Mouse (Mus musculus) left cerebral cortex, adult 2 months (tissue): Measurements from ENCODE around the gene Anapc2. TPM values are rescaled to one million over a fixed set of nuclear protein-coding genes. Genes with fewer than 3 reads are reported as not detected.

Experiments
- DNase-seq, 2 experiments: peaks; one replicate each; pipeline ENCODE4 v3.0.0; 2021 to 2022; ENCODE audit warnings: low spot score in 2 of 2, mixed read lengths in 1 of 2; ENCODE audit errors: extremely low spot score in 1 of 2
- H3K27ac ChIP-seq: fragments of 200-600 bp; 2 replicates; pipeline ENCODE4 v1.8.1; 2022
- H3K4me3 ChIP-seq: fragments of 200-600 bp; 2 replicates; pipeline ENCODE4 v1.8.1; 2022
- CTCF ChIP-seq: fragments of 200-600 bp; IDR thresholded peaks from 2 replicates; pipeline ENCODE4 v1.8.1; 2022; ENCODE audit warnings: antibody characterized with exemption, mild to moderate bottlenecking, moderate library complexity
- intact Hi-C: fragments of 180-260 bp; cut with DNase I; formaldehyde crosslinking; loops from one replicate; pipeline ENCODE4 v1.15.1; 2025
- total RNA-seq, 2 experiments: library from RNA; stranded (reverse); gene quantifications; 2 replicates each; pipeline ENCODE4 v1.2.3; 2021

Gene Anapc2
- total RNA-seq, 2 experiments from 2014 or later: 87.1 to 90.3 TPM

DNA sequence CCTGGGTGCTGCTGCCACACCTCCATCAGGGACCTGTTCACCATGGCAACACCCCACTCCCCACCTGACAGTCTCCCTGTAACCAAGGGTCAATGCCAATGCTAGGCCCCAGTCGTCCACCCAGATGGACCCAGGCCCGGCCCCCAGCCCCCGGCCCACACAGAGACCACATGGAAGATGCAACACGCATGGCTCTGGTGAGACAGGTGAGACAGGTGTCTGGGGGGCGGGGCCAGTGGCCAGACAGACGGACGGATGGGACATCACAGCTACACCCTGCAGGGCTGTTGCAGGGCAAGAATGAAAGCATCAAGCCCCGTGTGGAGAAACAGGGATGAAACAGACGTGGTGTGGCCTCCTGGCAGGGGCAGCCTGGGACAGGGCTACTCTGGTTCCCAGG, 21.4 kb downstream of the Anapc2 start:
- DNase-seq: no peak
- H3K27ac ChIP-seq: no peak overlapping the region
- H3K4me3 ChIP-seq: no peak overlapping the region
- no peak for TF ChIP-seq CTCF
- intact Hi-C loops: no loop called here

DNA sequence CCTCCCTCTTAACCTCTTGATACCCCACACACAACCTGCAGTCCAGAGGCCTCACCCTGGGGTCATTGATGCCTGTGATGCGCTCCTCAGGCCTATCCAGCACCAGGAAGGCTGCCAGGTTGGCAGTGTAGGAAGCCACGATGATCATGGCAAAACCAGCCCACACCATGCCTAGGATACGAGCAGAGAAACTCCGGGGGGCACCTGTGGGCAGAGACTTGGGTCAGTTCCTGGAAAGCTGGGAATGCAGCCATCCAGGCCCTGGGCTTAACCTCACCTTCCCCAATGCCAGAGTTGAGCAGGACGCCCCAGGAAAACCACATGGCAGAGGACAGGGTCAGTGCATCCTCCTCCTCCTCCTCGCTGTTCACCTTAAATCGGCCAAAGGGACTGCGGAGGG, 24.8 kb downstream of the Anapc2 start:
- intact Hi-C loops: no loop called here
- no peak overlapping the region for H3K27ac ChIP-seq
- no peak for TF ChIP-seq CTCF
- no peak for DNase-seq
- no peak overlapping the region for H3K4me3 ChIP-seq

- Histone ChIP-seq H3K4me3 (no peak overlapping the region), H3K27ac (no peak overlapping the region)
- TF ChIP-seq CTCF: no peak
- intact Hi-C loops: no loop called here
- DNase-seq: no peak
Observed at GRCm38 (mm10) chr2:25298046-25298445, 25.8 kb downstream of the Anapc2 start.

- DNase-seq: no peak
- no peak for TF ChIP-seq CTCF
- no peak overlapping the region for H3K27ac ChIP-seq
- intact Hi-C loops: no loop called here
- H3K4me3 ChIP-seq: no peak overlapping the region
Observed at GRCm38 (mm10) chr2:25303452-25303851, 31.2 kb downstream of the Anapc2 start.

DNA sequence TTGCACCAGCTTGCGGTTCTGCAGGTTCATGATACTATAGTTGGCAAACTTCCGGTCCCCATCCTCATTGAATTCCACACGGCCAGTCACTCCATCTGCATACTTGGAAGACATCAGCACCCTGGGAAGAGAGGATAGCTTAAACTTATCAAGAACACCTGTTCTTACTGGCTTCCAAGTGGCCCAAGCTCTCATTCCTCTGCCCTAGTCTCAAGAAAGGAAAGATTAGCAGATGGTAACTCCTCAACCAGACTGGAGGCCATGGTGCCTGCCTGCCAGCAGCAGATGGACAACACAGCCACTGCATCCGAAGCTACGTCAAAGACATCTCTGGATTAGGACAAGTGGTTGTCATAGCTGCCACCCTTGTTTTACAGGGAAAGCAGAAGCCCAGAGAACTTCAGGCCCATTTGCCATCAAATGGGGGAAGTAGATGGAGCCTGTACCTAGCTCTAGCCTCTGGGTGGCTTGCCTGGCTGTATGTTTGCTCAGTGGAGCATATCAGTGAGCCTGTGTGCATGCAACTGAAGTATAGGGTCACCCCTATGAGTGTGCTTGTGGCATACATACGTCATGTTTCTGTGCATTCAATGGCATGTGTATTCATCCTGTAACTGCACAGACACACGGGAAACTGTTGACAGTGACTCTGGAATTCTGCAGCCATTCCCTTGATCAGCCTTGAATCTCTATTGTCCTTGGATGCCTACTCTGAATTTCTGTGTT, 31.8 kb downstream of the Anapc2 start:
- intact Hi-C loops: no loop called here
- Histone ChIP-seq H3K4me3 (no peak overlapping the region), H3K27ac (0 out of 2 replicates have a peak overlapping the region, but pooled peaks have one; percentile 24)
- TF ChIP-seq CTCF: no peak
- no peak for DNase-seq

- peak in 1 of 2 experiments; percentile 55 for DNase-seq
- peak overlapping the region; percentile 34 for H3K4me3 ChIP-seq
- intact Hi-C loops: no loop called here
- peak overlapping the region; percentile 24; the same call in 1 of the 2 replicates for H3K27ac ChIP-seq
- no peak for TF ChIP-seq CTCF
Observed at GRCm38 (mm10) chr2:25304657-25305541, 32.6 kb downstream of the Anapc2 start.

DNA sequence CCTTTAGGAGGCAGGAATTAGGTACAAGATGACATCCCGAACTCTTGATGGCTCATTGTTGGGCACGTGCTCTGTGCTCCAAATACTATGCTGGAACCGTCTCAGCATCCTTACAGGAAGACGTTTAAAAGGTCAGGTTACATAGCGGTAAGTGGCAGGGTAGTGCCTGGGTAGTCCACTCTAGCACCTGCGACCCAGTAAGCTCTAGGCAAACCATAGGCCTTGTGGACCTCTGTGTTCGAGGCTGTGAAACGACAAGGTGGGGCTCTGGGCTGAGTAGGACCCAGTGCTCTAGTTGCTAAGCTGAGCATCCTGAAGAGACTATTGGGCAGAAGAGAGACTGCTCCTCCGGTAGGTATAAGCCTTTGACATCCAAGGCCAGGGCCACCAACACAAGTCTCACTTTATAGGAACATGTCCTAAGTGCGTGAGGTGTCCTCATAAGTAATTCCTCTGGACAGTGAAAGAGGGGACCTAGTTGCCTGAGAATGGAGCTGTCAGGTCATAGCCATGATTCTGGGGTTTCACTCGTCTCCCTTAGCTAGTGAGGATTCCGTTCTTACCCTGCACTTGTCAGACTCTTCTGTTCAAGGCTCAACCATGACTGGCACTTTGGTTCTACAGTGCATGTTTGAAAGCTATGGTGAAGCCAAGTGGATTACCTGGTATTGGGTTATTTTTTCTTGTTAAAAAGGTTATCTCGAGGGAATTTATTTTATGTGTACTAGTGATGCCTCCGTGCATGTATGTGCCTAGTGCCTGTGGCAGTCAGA, 33.5 kb downstream of the Anapc2 start:
- no peak for TF ChIP-seq CTCF
- intact Hi-C loops: no loop called here
- Histone ChIP-seq H3K4me3 (no peak overlapping the region; the same call in 1 of the 2 replicates), H3K27ac (peak overlapping the region; percentile 20; the same call in 1 of the 2 replicates)
- peak in 1 of 2 experiments; percentile 13 for DNase-seq

- no peak overlapping the region for H3K4me3 ChIP-seq
- intact Hi-C loops: no loop called here
- no peak for DNase-seq
- TF ChIP-seq CTCF: no peak
- no peak overlapping the region for H3K27ac ChIP-seq
Observed at GRCm38 (mm10) chr2:25310180-25310579, 37.9 kb downstream of the Anapc2 start.

GRCm38 (mm10) chr2:25310969-25311368, 38.7 kb downstream of the Anapc2 start:
- no peak for TF ChIP-seq CTCF
- H3K27ac ChIP-seq: no peak overlapping the region
- intact Hi-C loops: no loop called here
- DNase-seq: no peak
- no peak overlapping the region for H3K4me3 ChIP-seq

GRCm38 (mm10) chr2:25311491-25311891, 39.2 kb downstream of the Anapc2 start:
- H3K27ac ChIP-seq: no peak overlapping the region
- H3K4me3 ChIP-seq: no peak overlapping the region
- intact Hi-C loops: no loop called here
- no peak for DNase-seq
- TF ChIP-seq CTCF: no peak

DNA sequence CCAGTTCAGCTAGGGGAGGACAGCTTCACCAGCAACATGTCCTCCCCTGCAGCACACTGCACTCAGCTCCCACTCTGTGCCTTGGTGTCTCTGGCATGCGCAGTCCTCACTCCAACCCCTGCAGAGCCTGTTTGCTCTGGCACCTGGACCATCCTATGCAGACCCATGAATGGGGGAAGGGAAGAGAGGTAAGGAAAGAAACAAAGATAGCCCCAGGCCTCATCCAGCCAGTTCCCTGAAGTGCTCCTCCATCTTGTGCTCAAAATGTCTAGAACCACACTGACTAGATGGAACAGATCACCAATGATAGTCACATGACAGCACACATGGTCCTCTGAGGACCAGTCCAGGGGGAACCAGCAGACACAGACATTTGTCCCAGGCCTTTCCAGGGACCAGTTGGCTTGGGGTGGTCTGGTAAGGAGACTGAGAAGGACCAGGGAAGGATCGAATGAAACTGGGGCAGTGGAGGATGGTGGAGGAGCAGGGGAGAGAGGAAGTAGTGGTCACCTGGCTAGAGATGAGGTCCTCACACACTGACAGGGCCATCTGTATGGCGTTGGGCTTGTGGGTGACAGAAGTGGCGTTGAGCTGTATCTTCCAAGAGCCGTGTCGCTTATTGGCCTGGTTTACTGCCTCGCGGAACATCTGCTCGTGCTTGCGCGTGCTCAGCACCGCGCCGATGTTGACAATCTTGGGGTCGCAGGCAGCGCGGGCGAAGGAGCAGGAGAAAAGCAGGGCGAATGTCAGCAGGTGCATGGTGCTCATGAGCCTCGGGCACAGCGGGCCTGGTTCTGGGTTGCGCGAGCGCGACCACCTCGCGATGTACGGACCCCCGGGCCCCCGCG, 46.1 kb downstream of the Anapc2 start:
- peak overlapping the region; percentile 90 for H3K4me3 ChIP-seq
- peak overlapping the region; percentile 99 for H3K27ac ChIP-seq
- TF ChIP-seq CTCF: no peak
- DNase-seq: peak; percentile 56 to 59
- intact Hi-C loops: loop anchor here (1.0 kb wide), 1 partner anchor 85 kb away; no protein-coding TSS in a partner anchor
